Mouse (Mus musculus) limb, embryonic 13.5 days (tissue): Measurements from ENCODE around the gene Uts2r. TPM values are rescaled to one million over a fixed set of nuclear protein-coding genes. Genes with fewer than 3 reads are reported as not detected.

Source experiments
- polyA plus RNA-seq: library from polyadenylated mRNA; unstranded; fragments of >200 nt; fragmentation: Nextera tagmentation; extraction: Ambion mirVana; gene quantifications from 2 replicates; pipeline ENCODE4 v1.2.1, GENCODE M21; 2015

The Uts2r gene
- polyA plus RNA-seq, 1 experiment from 2014 or later: 1.3 TPM

Other genes starting within 250 kb of the Uts2r start
- 6.4 TPM in 2 replicates for gene Ccdc57, start 227.4 kb upstream of the Uts2r start, polyA plus RNA-seq
- 84.1 and 94.1 TPM in 2 replicates for gene Slc16a3, start 211.8 kb upstream of the Uts2r start, polyA plus RNA-seq
- gene Csnk1d, start 168.9 kb upstream of the Uts2r start, polyA plus RNA-seq: 133 and 136 TPM in 2 replicates
- gene Cd7, start 120.9 kb upstream of the Uts2r start, polyA plus RNA-seq: 0.46 TPM in 1 of 2 replicates, not detected in the other
- gene Sectm1b, start 96.7 kb upstream of the Uts2r start, polyA plus RNA-seq: not detected in 2 replicates
- gene Sectm1a, start 79.1 kb upstream of the Uts2r start, polyA plus RNA-seq: 0.13 and 0.37 TPM in 2 replicates
- not detected in 2 replicates for gene Tex19.2, start 41.6 kb upstream of the Uts2r start, polyA plus RNA-seq
- gene Tex19.1, start 14.1 kb upstream of the Uts2r start, polyA plus RNA-seq: not detected in 2 replicates
- gene Hexdc, start 44.2 kb downstream of the Uts2r start, polyA plus RNA-seq: 10.4 and 10.6 TPM in 2 replicates
- 20.0 and 22.4 TPM in 2 replicates for gene Ogfod3, start 44.4 kb downstream of the Uts2r start, polyA plus RNA-seq
- 40.2 and 41.5 TPM in 2 replicates for gene Cybc1, start 69.1 kb downstream of the Uts2r start, polyA plus RNA-seq
- 69.3 and 73.5 TPM in 2 replicates for gene Narf, start 77.0 kb downstream of the Uts2r start, polyA plus RNA-seq
- gene Foxk2, start 99.7 kb downstream of the Uts2r start, polyA plus RNA-seq: 8.9 and 9.2 TPM in 2 replicates
- gene Wdr45b, start 194.2 kb downstream of the Uts2r start, polyA plus RNA-seq: 108 and 111 TPM in 2 replicates
- gene Rab40b, start 228.0 kb downstream of the Uts2r start, polyA plus RNA-seq: 12.1 and 13.1 TPM in 2 replicates